Mouse (Mus musculus) kidney, adult 9 months (tissue): ENCODE results near the gene Ache.

ENCODE experiments used
- DNase-seq: peaks from one replicate; pipeline ENCODE4 v3.0.0; 2022

Gene Ache

DNA sequence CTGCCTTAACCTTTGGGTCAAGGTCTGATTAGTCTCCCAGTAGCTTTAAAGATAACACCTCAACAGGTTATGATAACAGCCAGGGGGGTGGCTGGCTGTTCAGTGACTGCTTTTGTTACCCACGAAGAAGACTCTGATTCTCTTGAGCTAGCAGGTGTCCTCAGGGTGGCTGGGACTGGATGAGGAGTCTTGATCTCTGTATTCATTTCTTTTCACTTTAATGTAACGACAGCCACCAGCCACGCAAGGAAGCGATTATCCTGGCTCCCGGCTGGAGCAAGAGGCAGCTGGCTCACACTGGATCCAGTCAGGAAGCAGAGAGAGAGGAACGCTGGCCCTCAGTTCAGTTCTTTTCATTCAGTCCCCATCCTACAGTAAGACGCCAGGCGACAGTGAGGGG lies 49.9 kb downstream of the Ache start:
- DNase-seq: no peak

DNA sequence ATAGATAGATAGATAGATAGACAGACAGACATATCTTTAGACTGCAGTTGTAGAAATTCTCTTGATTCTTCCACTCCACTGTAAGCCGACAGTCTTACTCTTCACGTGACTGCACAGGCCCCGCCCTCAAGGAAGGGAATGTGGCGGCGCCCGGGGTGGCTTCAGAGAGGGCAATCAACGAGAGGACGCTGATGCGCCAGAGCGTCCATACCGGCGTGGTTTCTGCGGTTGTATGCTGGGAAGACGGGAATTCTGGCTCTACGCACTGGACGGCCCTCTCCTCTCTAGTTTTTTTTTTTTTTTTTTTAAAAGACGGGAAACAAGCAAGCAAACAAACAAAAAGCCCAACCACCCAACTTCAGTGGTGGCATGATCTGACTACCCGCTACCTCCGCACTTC lies 50.9 kb downstream of the Ache start:
- peak; percentile 95 for DNase-seq

DNA sequence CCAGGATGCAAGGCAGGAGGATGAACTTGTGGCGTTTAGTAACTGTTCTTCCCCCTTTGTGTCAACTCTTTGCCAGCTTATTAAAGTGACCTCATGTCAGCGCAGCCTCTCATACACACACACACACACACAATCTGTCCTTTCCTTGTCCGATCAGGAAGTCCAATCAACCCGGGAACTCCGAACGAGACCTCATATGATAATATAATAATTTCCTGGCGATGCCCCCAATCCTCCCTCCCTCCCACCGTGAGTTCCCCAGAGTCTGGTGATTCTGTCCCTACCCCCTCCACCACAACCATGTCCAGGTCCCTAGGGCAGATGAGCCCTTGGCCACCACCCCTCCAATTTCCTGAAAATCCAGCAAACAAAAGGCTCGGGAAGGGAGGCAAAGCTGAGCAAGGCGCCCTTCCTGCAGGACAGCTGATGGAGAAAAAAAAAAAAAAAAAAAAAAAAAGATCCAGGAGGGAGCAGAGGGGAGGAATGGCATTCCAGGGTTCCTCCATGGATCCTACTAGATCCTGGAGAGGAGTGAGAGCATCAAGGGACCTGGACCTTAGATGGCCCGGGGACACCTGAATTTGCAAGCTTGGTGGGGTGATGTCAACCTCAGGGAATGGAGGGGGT lies 51.5 kb downstream of the Ache start:
- DNase-seq: peak; percentile 77

DNA sequence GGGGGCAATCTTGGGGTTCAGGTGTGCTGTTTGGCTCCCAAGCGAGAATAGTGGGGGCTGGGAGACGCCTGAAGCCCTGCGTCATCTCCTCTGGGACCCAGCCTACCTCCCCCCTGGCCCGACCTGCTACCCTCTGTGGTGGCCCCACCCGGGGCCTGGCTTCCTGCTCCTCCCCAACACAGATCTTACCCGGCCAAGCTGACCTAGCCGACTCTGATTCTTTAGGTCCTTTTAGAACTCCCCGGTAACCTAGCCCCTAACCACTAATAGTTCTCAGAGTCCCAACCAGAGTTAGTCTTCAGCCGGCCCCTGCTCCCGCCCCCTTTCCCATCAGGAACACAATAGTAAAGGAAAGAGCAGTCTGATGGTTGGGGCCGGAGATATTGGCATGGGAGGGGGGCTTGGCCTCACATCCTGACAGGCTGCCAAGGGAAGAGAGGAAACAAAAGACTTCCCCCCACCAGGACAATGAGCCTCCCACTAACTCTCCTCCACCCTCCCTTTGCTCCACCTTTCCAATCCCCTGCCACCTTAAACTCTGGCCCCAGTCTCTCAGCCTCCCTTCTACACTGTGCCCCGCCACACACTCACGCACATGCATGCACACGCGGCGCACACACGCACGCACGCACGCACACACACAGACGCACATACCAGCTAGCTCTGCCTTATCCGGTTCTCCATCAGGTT lies 52.1 kb downstream of the Ache start:
- DNase-seq: peak; percentile 70

DNA sequence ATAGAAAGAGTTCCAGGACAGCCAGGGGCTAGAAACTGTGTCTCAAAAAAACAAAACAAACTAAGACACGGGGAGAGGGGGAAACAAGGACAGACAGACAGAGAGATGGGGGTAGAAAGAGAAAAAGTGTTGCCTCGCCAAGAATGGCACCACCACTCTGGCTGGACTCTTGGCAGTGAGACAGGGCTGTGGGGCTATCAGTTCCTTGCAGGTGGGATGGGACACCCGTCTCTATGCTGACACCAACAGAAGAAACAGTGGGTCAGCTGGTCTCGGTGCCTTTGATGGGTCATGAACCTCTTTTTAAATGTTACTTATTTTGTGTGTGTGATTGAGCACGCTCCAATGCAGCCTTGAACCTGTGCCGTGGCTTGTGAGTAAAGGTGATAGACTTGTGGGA lies 52.9 kb downstream of the Ache start:
- no peak for DNase-seq

DNA sequence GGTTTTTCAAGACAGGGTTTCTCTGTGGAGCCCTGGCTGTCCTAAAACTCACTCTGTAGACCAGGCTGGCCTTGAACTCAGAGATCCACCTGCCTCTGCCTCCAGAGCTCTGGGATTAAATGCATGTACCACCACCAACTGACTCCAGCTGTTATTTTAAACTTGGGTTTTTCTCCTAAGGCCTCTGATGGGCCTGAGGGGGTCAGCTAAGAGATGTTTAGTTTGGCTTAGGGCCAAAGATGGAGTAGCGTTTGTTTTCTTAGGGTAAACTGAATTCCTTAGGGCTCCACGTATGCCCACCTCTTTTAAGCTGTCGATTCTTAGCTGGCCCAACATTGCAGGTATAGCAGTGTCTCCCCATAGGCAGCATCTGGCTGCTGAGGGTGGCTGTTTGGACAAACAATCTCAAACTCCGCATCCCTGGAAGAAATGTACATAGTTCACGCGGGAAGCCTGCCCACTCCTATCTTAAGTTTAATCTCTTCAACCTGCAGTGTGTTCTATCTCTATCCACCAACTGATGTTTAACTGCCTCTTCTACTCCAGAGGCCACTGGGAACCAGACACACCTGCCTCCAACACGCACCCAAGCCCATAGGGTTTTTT lies 55.2 kb downstream of the Ache start:
- no peak for DNase-seq

DNA sequence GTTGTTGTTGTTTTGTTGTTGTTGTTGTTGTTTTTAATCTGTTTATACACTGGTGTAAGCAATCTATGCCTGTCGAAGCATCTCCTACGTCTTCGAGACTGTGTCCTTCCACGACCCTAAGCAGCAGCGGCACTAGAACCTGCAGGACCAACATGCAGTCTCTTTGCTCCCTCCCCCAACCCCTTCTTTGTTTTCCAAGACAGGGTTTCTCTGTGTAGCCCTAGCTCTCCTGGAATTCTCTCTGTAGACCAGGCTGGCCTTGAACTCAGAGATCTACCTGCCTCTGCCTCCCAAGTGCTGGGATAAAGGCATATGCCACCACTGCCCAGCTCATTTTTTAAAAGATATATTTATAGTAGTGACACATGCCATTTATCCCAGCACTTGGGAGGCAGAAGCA lies 56.1 kb downstream of the Ache start:
- no peak for DNase-seq

DNA sequence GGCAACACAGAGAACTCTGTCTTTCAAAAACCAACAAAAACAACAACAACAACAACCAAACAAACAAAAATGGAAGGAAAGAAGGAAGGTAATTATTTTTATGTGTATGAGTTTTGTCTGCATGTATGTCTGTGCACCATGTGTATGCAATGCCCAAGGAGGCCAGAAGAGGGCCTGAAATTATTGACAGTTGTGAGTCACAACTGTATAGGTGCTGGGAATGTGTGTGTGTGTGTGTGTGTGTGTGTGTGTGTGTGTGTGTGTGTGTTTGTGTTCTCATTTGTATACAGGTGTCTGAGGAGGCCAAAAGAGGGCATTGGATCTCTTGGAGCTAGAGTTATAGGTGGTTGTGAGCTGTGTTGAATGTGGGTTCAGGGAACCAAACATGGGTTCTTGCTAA lies 56.5 kb downstream of the Ache start:
- DNase-seq: no peak
